Mouse (Mus musculus): ENCODE data around the gene Rnf167. TPM values are rescaled to one million over a fixed set of nuclear protein-coding genes. Genes with fewer than 3 reads are reported as not detected.

The Rnf167 gene
- polyA plus RNA-seq, 1 experiment, result 9.0 TPM

GRCm38 (mm10) chr11:70683640-70684039, 36.6 kb downstream of the Rnf167 start:
- Histone ChIP-seq H3ac (ENCODE audit: control insufficient read depth, insufficient read length, low read depth) (no peak overlapping the region), H3K27me3 (ENCODE audit: control insufficient read depth, insufficient read depth, insufficient read length) (no peaks in the 10 kb centered on the region), H3K79me2 (ENCODE audit: control insufficient read depth, insufficient read depth) (peaks cover 8% of the 10 kb centered on the region), H3K79me3 (ENCODE audit: low read depth) (no peaks in the 10 kb centered on the region), H3K36me3 (ENCODE audit: control insufficient read depth, insufficient read depth) (peaks cover 47% of the 10 kb centered on the region), H3K4me3 (ENCODE audit: insufficient read depth, poor library complexity, severe bottlenecking) (no peak overlapping the region)
- TF ChIP-seq USF1 (IDR thresholded peaks at IDR 0.05; ENCODE audit: low read depth) (no peak), FOSL1 (IDR thresholded peaks at IDR 0.05; ENCODE audit: insufficient read depth, low read length, poor library complexity, severe bottlenecking) (no peak), CEBPB (IDR thresholded peaks at IDR 0.05; ENCODE audit: low read depth) (no peak), MYOG (IDR thresholded peaks at IDR 0.05; ENCODE audit: control insufficient read depth, extremely low read depth, insufficient read length) (no peak), CTCF (IDR thresholded peaks at IDR 0.05; ENCODE audit: control insufficient read depth, insufficient read depth, insufficient read length) (no peak), MAX (IDR thresholded peaks at IDR 0.05) (no peak), MYOD1 (IDR thresholded peaks at IDR 0.05; ENCODE audit: control insufficient read depth, insufficient read length, low read depth) (no peak)

- TF ChIP-seq FOSL1 (IDR thresholded peaks at IDR 0.05; ENCODE audit: insufficient read depth, low read length, poor library complexity, severe bottlenecking) (no peak), MAX (IDR thresholded peaks at IDR 0.05) (no peak), MYOD1 (IDR thresholded peaks at IDR 0.05; ENCODE audit: control insufficient read depth, insufficient read length, low read depth) (no peak), CTCF (IDR thresholded peaks at IDR 0.05; ENCODE audit: control insufficient read depth, insufficient read depth, insufficient read length) (no peak), CEBPB (IDR thresholded peaks at IDR 0.05; ENCODE audit: low read depth) (no peak), MYOG (IDR thresholded peaks at IDR 0.05; ENCODE audit: control insufficient read depth, extremely low read depth, insufficient read length) (no peak), USF1 (IDR thresholded peaks at IDR 0.05; ENCODE audit: low read depth) (no peak)
- Histone ChIP-seq H3K36me3 (ENCODE audit: control insufficient read depth, insufficient read depth) (peaks cover 32% of the 10 kb centered on the region), H3K27me3 (ENCODE audit: control insufficient read depth, insufficient read depth, insufficient read length) (no peaks in the 10 kb centered on the region), H3K4me3 (ENCODE audit: insufficient read depth, poor library complexity, severe bottlenecking) (peak overlapping the region; percentile 72), H3ac (ENCODE audit: control insufficient read depth, insufficient read length, low read depth) (peak overlapping the region; percentile 85), H3K79me2 (ENCODE audit: control insufficient read depth, insufficient read depth) (peaks cover 10% of the 10 kb centered on the region), H3K79me3 (ENCODE audit: low read depth) (no peaks in the 10 kb centered on the region)
These were observed 40.0 kb downstream of the Rnf167 start for GRCm38 (mm10) chr11:70686901-70687566.

- peaks cover 10% of the 10 kb centered on the region for H3K79me2 ChIP-seq (ENCODE audit: control insufficient read depth, insufficient read depth)
- H3K79me3 ChIP-seq (ENCODE audit: low read depth), result no peaks in the 10 kb centered on the region
- H3K36me3 ChIP-seq (ENCODE audit: control insufficient read depth, insufficient read depth), result peaks cover 26% of the 10 kb centered on the region
- peak within 1 kb of the TSS; percentile 85 for H3ac ChIP-seq (ENCODE audit: control insufficient read depth, insufficient read length, low read depth)
- H3K27me3 ChIP-seq (ENCODE audit: control insufficient read depth, insufficient read depth, insufficient read length), result no peaks in the 10 kb centered on the region
- peak; percentile 72 for TF ChIP-seq CTCF (IDR thresholded peaks at IDR 0.05; ENCODE audit: control insufficient read depth, insufficient read depth, insufficient read length)
- TF ChIP-seq USF1 (IDR thresholded peaks at IDR 0.05; ENCODE audit: low read depth), result no peak
- H3K4me3 ChIP-seq (ENCODE audit: insufficient read depth, poor library complexity, severe bottlenecking), result peak within 1 kb of the TSS; percentile 72
These were observed 40.7 kb downstream of the Rnf167 start, which contains the start of gene Camta2 for GRCm38 (mm10) chr11:70687601-70688199. Gene Camta2 (minus strand): TSS chr11:70688105.

- no peaks in the 10 kb centered on the region for H3K27me3 ChIP-seq (ENCODE audit: control insufficient read depth, insufficient read depth, insufficient read length)
- TF ChIP-seq USF1 (IDR thresholded peaks at IDR 0.05; ENCODE audit: low read depth) (no peak), MAX (IDR thresholded peaks at IDR 0.05) (no peak), MYOD1 (IDR thresholded peaks at IDR 0.05; ENCODE audit: control insufficient read depth, insufficient read length, low read depth) (no peak), FOSL1 (IDR thresholded peaks at IDR 0.05; ENCODE audit: insufficient read depth, low read length, poor library complexity, severe bottlenecking) (no peak), CEBPB (IDR thresholded peaks at IDR 0.05; ENCODE audit: low read depth) (no peak), MYOG (IDR thresholded peaks at IDR 0.05; ENCODE audit: control insufficient read depth, extremely low read depth, insufficient read length) (no peak)
- H3K79me2 ChIP-seq (ENCODE audit: control insufficient read depth, insufficient read depth), result peaks cover 10% of the 10 kb centered on the region
- H3K79me3 ChIP-seq (ENCODE audit: low read depth), result no peaks in the 10 kb centered on the region
- peaks cover 19% of the 10 kb centered on the region for H3K36me3 ChIP-seq (ENCODE audit: control insufficient read depth, insufficient read depth)
- H3ac ChIP-seq (ENCODE audit: control insufficient read depth, insufficient read length, low read depth), result peak overlapping the region; percentile 85
- peak overlapping the region; percentile 72 for H3K4me3 ChIP-seq (ENCODE audit: insufficient read depth, poor library complexity, severe bottlenecking)
These were observed 41.3 kb downstream of the Rnf167 start for GRCm38 (mm10) chr11:70688372-70688771.

- no peaks in the 10 kb centered on the region for H3K27me3 ChIP-seq (ENCODE audit: control insufficient read depth, insufficient read depth, insufficient read length)
- H3K79me3 ChIP-seq (ENCODE audit: low read depth), result no peaks in the 10 kb centered on the region
- H3K79me2 ChIP-seq (ENCODE audit: control insufficient read depth, insufficient read depth), result peaks cover 10% of the 10 kb centered on the region
- peaks cover 8% of the 10 kb centered on the region for H3K36me3 ChIP-seq (ENCODE audit: control insufficient read depth, insufficient read depth)
- H3ac ChIP-seq (ENCODE audit: control insufficient read depth, insufficient read length, low read depth), result no peak overlapping the region
- no peak overlapping the region for H3K4me3 ChIP-seq (ENCODE audit: insufficient read depth, poor library complexity, severe bottlenecking)
- TF ChIP-seq USF1 (IDR thresholded peaks at IDR 0.05; ENCODE audit: low read depth) (no peak), CTCF (IDR thresholded peaks at IDR 0.05; ENCODE audit: control insufficient read depth, insufficient read depth, insufficient read length) (no peak), MYOG (IDR thresholded peaks at IDR 0.05; ENCODE audit: control insufficient read depth, extremely low read depth, insufficient read length) (no peak), FOSL1 (IDR thresholded peaks at IDR 0.05; ENCODE audit: insufficient read depth, low read length, poor library complexity, severe bottlenecking) (no peak), MAX (IDR thresholded peaks at IDR 0.05) (no peak), CEBPB (IDR thresholded peaks at IDR 0.05; ENCODE audit: low read depth) (no peak), MYOD1 (IDR thresholded peaks at IDR 0.05; ENCODE audit: control insufficient read depth, insufficient read length, low read depth) (no peak)
These were observed 42.5 kb downstream of the Rnf167 start for GRCm38 (mm10) chr11:70689578-70689977.
